Mouse (Mus musculus): Measurements from ENCODE around the gene Usf2.

DNA sequence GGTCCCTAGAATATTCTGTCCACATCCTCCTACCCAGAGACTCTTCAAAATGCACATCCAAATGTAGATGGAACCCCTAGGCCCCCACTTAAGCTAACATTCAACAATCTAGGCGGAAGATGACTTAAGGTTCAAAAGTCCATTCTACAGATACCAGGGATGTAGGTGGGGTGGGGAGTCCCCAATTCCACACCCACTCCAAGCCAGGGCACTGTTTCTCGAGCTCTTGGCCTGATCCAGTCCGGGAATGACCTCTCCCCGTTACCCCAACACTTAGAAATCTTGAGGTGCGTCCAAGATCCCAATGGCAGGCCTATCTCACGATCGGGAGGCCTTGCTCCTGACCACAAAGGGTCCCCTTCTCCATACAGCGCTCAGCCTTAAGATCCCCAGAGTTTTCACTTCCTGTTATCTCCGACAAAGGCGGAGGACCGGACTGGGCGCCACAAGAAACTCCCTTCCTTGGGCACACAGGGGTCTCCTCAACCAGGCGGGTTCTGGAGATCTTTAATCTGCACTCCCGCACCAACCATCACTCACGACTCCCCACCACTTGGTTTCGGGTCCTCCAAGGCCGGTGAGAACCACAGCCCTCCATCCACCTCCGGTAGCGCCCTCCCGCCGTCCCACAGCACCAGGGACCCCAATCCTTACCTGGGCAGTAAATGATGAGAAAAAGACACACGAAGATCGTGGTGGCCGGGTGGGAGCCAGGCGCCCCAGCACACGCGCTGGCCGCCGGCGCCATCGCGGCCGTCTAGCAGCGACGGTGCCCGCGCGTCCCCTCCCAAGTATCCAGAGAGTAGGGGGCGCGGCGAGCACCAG is 16.0 kb upstream of the Usf2 start:
- no peak for TF ChIP-seq CTCF (IDR thresholded peaks at IDR 0.05)
- TF ChIP-seq POLR2A (IDR thresholded peaks at IDR 0.05; ENCODE audit: insufficient read depth, low read depth, low read length), result no peak
